Mouse (Mus musculus): Measurements from ENCODE around the gene Acox1.

DNA sequence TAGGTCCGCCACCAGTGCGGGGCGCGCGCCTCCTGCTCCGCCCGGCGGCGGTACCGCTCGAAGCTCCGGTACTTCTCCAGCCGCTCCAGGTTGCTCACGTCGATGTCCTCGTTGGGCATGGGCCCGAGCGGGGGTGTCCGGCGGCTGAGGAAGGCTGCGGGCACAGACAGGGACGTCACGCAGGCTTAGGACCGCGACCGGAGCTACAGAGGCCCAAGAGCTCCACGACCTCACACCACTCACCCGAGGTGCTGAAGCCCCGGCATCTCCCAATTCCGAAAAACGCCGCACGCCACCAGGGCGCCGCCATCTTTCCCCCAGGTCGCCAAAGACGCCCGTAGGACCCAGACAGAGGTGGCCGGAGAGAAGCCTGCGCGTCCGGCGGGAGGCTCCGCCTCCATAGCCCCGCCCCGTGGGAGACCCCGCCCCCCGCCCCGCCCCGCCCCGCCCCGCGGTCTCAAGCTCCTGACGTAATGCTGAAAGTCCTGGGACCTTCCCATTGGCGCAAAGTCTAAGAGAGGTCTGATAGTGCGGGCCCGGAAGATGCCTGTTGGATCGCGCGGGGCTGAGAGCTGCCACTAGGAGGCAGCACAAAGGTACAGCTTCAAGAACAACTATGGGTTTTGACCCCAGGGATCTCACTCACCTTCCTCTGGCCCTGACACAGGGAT, 60.2 kb downstream of the Acox1 start, which contains the start of gene Mrpl38:
- TF ChIP-seq POLR2A (IDR thresholded peaks at IDR 0.05; ENCODE audit: borderline replicate concordance, extremely low read depth, low read depth, low read length), result peak; percentile 54; the same call in 1 of the 2 replicates
- TF ChIP-seq CTCF (IDR thresholded peaks at IDR 0.05; ENCODE audit: insufficient read depth, low read length), result peak; percentile 80
